Mouse (Mus musculus): ENCODE data around the gene Olfr229. TPM values are rescaled to one million over a fixed set of nuclear protein-coding genes. Genes with fewer than 3 reads are reported as not detected.

Olfr229 gene
- total RNA-seq, 1 experiment, result not detected

Other genes with a start within 250 kb of the Olfr229 start
- gene Olfr963, start 240.1 kb upstream of the Olfr229 start, total RNA-seq (2012; rRNA removed), result not detected in 2 replicates
- gene Olfr149, start 200.2 kb upstream of the Olfr229 start, total RNA-seq (2012; rRNA removed), result not detected in 2 replicates
- gene Olfr965, start 196.0 kb upstream of the Olfr229 start, total RNA-seq (2012; rRNA removed), result not detected in 2 replicates
- not detected in 2 replicates for gene Olfr150, start 176.4 kb upstream of the Olfr229 start, total RNA-seq (2012; rRNA removed)
- gene Olfr967, start 161.1 kb upstream of the Olfr229 start, total RNA-seq (2012; rRNA removed), result not detected in 2 replicates
- gene Olfr968, start 124.1 kb upstream of the Olfr229 start, total RNA-seq (2012; rRNA removed), result 0.05 TPM in 1 of 2 replicates, not detected in the other
- not detected in 2 replicates for gene Olfr969, start 116.4 kb upstream of the Olfr229 start, total RNA-seq (2012; rRNA removed)
- gene Olfr970, start 98.5 kb upstream of the Olfr229 start, total RNA-seq (2012; rRNA removed), result not detected in 2 replicates
- gene Olfr971, start 70.5 kb upstream of the Olfr229 start, total RNA-seq (2012; rRNA removed), result not detected in 2 replicates
- not detected in 2 replicates for gene Olfr972, start 40.9 kb upstream of the Olfr229 start, total RNA-seq (2012; rRNA removed)
- not detected in 2 replicates for gene Olfr974, start 30.2 kb downstream of the Olfr229 start, total RNA-seq (2012; rRNA removed)
- gene Olfr975, start 44.7 kb downstream of the Olfr229 start, total RNA-seq (2012; rRNA removed), result not detected in 2 replicates
- not detected in 2 replicates for gene Olfr976, start 53.8 kb downstream of the Olfr229 start, total RNA-seq (2012; rRNA removed)
- not detected in 2 replicates for gene Olfr978, start 84.8 kb downstream of the Olfr229 start, total RNA-seq (2012; rRNA removed)
- 0.13 TPM in 1 of 2 replicates, not detected in the other for gene Olfr979, start 96.1 kb downstream of the Olfr229 start, total RNA-seq (2012; rRNA removed)
- gene Olfr980, start 102.2 kb downstream of the Olfr229 start, total RNA-seq (2012; rRNA removed), result 0.16 TPM in 1 of 2 replicates, not detected in the other
- gene Olfr981, start 114.1 kb downstream of the Olfr229 start, total RNA-seq (2012; rRNA removed), result not detected in 2 replicates
- 0.05 TPM in 1 of 2 replicates, not detected in the other for gene Olfr982, start 166.5 kb downstream of the Olfr229 start, total RNA-seq (2012; rRNA removed)
- gene Olfr983, start 186.3 kb downstream of the Olfr229 start, total RNA-seq (2012; rRNA removed), result 0.13 and 0.21 TPM in 2 replicates
- 0.36 and 0.48 TPM in 2 replicates for gene Olfr984, start 206.9 kb downstream of the Olfr229 start, total RNA-seq (2012; rRNA removed)
- gene Olfr985, start 222.8 kb downstream of the Olfr229 start, total RNA-seq (2012; rRNA removed), result 3.4 and 3.8 TPM in 2 replicates
- not detected in 2 replicates for gene Tmem225, start 240.8 kb downstream of the Olfr229 start, total RNA-seq (2012; rRNA removed)